Mouse (Mus musculus): ENCODE results near the gene March1. TPM values are rescaled to one million over a fixed set of nuclear protein-coding genes. Genes with fewer than 3 reads are reported as not detected.
A peak's percentile ranks its signal among the peaks of the same experiment; 100 is the strongest.

The March1 gene
- total and polyA plus RNA-seq, 2 experiments from 2014 or later: 40.0 to 77.2 TPM

DNA sequence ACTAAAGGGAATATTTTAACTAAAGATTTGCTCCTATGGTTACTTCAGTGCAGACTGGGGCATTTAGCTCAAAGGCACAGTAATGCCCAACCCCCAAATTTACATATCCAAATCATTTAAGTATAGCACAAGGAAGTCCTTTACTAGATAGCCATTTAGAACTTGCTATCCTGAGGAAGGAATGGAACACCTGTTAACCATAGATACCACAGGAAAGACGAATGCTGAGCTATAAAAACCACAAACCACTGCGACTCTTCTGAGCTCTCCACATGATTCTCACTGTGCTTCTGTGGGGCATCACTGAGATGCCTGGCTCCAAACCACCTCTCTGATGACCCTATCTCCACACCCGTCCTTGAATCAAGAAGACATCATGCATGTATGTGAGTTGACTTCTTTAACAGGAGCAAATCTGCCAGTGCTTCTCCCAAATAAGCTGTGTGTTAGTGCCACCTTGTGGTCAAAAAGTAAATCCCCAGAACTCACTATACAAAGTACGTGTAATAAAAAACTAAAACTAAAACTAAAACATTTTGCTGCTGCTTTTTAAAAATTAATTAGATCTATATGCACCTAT is 879.4 kb downstream of the March1 start:
- H3K4me1 ChIP-seq (ENCODE audit: insufficient read depth): no peaks in the 10 kb centered on the region
- no peaks in the 10 kb centered on the region for H3K9me3 ChIP-seq (ENCODE audit: low read length)
- 33% methylated on average over 4 of the region's 4 CpGs for WGBS
- H3K9ac ChIP-seq: no peak overlapping the region
- no peaks in the 10 kb centered on the region for H3K36me3 ChIP-seq (ENCODE audit: insufficient read depth)
- peak; percentile 80 for TF ChIP-seq CTCF (IDR thresholded peaks at IDR 0.05; ENCODE audit: low read depth)
- DNase-seq (peak; percentile 82), ATAC-seq (peak; percentile 76)
- H3K4me2 ChIP-seq (ENCODE audit: low read depth): no peak overlapping the region
- no peak overlapping the region for H3K4me3 ChIP-seq (ENCODE audit: low read depth, low read length)
- no peaks in the 10 kb centered on the region for H3K27me3 ChIP-seq (ENCODE audit: insufficient read depth, low read length)
- no peak overlapping the region for H3K27ac ChIP-seq (ENCODE audit: low read depth, low read length)

DNA sequence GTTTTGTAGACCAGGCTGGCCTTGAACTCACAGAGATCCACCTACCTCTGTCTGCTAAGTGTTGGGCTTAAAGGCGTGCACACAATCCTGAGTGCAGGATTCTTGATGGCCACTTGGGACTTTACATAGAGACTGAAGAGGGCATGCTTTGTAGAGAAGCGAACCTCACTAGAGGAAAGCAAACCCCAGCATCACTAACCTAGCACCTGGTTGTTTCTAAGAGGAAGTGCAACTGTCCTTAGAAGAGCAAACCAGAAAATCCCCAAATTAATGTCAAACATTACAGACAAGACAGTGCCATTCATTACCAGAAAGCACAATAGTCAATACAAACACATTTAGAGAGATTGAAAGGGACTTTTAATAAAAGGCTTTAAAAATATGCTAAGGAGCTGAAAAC is 885.7 kb downstream of the March1 start:
- DNase-seq: no peak
- no peaks in the 10 kb centered on the region for H3K36me3 ChIP-seq (ENCODE audit: insufficient read depth)
- TF ChIP-seq CTCF (IDR thresholded peaks at IDR 0.05; ENCODE audit: low read depth): no peak
- H3K27ac ChIP-seq (ENCODE audit: low read depth, low read length): no peak overlapping the region
- 83% methylated on average over 2 of the region's 2 CpGs for WGBS
- no peak overlapping the region for H3K9ac ChIP-seq
- H3K9me3 ChIP-seq (ENCODE audit: low read length): no peaks in the 10 kb centered on the region
- H3K4me1 ChIP-seq (ENCODE audit: insufficient read depth): no peaks in the 10 kb centered on the region
- no peak overlapping the region for H3K4me3 ChIP-seq (ENCODE audit: low read depth, low read length)
- no peak for ATAC-seq
- no peaks in the 10 kb centered on the region for H3K27me3 ChIP-seq (ENCODE audit: insufficient read depth, low read length)
- no peak overlapping the region for H3K4me2 ChIP-seq (ENCODE audit: low read depth)

DNA sequence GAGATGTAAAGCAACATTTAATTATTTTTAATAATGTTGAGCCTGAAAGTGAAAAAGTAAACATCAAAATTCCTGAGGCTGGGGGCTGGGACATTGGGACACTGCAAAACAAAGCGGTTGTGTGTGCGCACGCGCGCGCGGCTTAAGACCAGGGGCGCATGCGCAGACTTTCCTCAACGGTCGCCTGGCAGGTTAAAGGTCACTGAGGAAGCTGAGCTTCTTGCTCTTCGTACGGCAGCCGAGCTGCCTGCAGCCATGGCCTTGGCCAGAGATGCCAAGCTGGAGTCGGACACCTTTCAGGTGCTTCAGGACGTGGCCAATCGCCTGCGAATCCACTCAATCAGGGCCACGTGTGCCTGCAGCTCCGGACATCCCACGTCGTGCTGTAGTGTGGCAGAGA is 893.8 kb downstream of the March1 start, which contains the start of gene Tktl2:
Gene Tktl2 (plus strand): TSS at position 220 of the 400 bp plus-strand sequence.
- no peak for TF ChIP-seq CTCF (IDR thresholded peaks at IDR 0.05; ENCODE audit: low read depth)
- Histone ChIP-seq H3K9me3 (ENCODE audit: low read length) (no peaks in the 10 kb centered on the region), H3K4me2 (ENCODE audit: low read depth) (no peak within 1 kb of the TSS), H3K27me3 (ENCODE audit: insufficient read depth, low read length) (no peaks in the 10 kb centered on the region), H3K9ac (no peak within 1 kb of the TSS), H3K27ac (ENCODE audit: low read depth, low read length) (no peak within 1 kb of the TSS), H3K4me3 (ENCODE audit: low read depth, low read length) (no peak within 1 kb of the TSS), H3K36me3 (ENCODE audit: insufficient read depth) (no peaks in the 10 kb centered on the region), H3K4me1 (ENCODE audit: insufficient read depth) (no peaks in the 10 kb centered on the region)
- WGBS: 97% methylated on average over 22 of the region's 22 CpGs
- ATAC-seq: no peak
- DNase-seq: no peak

DNA sequence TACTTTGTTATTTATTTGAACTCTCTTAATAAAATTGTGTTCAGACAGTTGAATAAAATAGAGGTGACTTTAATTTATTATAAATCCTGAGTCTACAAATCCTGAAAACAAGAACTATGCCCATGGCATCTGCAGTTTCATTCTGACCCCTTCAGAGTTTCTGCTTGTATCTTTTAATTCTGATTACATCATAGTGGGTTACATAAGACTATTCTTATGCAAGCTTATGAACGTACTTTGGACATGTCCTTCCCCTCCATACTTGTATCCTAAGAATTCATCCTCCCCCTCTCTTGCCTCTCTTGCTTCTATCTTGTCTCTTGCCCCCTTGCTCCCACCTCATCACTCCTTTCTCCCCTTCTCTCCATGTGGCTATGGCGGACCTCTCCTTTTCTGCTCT is 901.4 kb downstream of the March1 start:
- Histone ChIP-seq H3K9ac (no peak overlapping the region), H3K27ac (ENCODE audit: low read depth, low read length) (no peak overlapping the region)

DNA sequence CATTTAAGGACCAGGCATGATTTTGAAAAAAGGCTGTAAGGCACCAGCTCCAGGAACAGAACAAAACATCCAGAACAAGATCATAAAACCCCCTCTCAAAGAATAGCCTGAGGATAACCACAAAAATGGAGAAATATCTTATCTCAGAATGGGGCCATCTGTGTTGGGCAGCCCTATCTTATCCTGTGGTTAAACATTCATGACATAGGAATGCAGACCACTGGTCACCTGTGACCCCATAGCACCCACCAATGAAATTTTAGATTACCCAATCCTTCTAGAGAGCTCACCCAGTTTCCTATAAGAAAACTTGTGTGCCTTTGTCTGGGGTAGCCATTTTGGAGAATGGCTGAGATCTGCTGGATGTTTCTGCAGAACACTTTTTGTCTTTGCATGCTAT is 902.9 kb downstream of the March1 start:
- Histone ChIP-seq H3K27ac (ENCODE audit: low read depth, low read length) (no peak overlapping the region), H3K4me2 (ENCODE audit: low read depth) (no peak overlapping the region), H3K9ac (no peak overlapping the region), H3K9me3 (ENCODE audit: low read length) (no peaks in the 10 kb centered on the region), H3K27me3 (ENCODE audit: insufficient read depth, low read length) (no peaks in the 10 kb centered on the region), H3K4me3 (ENCODE audit: low read depth, low read length) (no peak overlapping the region), H3K4me1 (ENCODE audit: insufficient read depth) (no peaks in the 10 kb centered on the region), H3K36me3 (ENCODE audit: insufficient read depth) (no peaks in the 10 kb centered on the region)
- TF ChIP-seq CTCF (IDR thresholded peaks at IDR 0.05; ENCODE audit: low read depth): no peak
- ATAC-seq (no peak), DNase-seq (no peak)

More for the DNA sequence above, 901.4 kb downstream of the March1 start:
- TF ChIP-seq CTCF (IDR thresholded peaks at IDR 0.05; ENCODE audit: low read depth): no peak
- no peaks in the 10 kb centered on the region for H3K9me3 ChIP-seq (ENCODE audit: low read length)
- H3K4me2 ChIP-seq (ENCODE audit: low read depth): no peak overlapping the region
- no peaks in the 10 kb centered on the region for H3K27me3 ChIP-seq (ENCODE audit: insufficient read depth, low read length)
- H3K4me1 ChIP-seq (ENCODE audit: insufficient read depth): no peaks in the 10 kb centered on the region
- no peak for ATAC-seq
- no peak overlapping the region for H3K4me3 ChIP-seq (ENCODE audit: low read depth, low read length)
- no peak for DNase-seq
- no peaks in the 10 kb centered on the region for H3K36me3 ChIP-seq (ENCODE audit: insufficient read depth)
- 83% methylated on average over 2 of the region's 2 CpGs for WGBS

All from forebrain, postnatal 0 days (tissue).